Mouse (Mus musculus): ENCODE results near the gene Bmp3. TPM values are rescaled to one million over a fixed set of nuclear protein-coding genes. Genes with fewer than 3 reads are reported as not detected.

Bmp3 gene
- not detected for polyA plus RNA-seq (2017; shearing (Covaris generic))

- no peak for ATAC-seq
These were observed at the start of gene Bmp3 for GRCm38 (mm10) chr5:98854264-98854626. Gene Bmp3 (plus strand): TSS chr5:98854415.

- ATAC-seq, result no peak
These were observed 49.5 kb upstream of the Bmp3 start for GRCm38 (mm10) chr5:98804761-98805160.

GRCm38 (mm10) chr5:98806492-98806891 lies 47.7 kb upstream of the Bmp3 start:
- no peak for ATAC-seq

DNA sequence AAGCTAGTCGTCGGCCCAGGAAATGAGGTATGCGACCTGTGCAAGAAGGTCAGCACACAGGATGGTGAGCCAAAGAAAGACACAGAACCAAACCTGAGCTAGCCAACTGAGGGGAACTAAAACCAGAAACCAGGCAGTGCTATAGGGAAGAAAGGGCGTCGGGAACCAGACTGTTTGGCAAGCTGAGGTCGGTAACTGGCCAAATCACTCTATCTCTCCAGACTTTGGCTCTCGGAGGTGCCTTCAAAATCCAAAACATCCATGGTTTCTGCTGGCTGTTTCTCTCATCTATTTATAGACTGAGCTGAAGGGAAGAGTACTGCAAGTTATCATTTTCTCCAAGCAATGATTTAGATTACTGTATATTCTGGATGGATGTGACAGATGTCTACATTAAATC lies 47.2 kb upstream of the Bmp3 start:
- no peak for ATAC-seq

GRCm38 (mm10) chr5:98807953-98808352 lies 46.3 kb upstream of the Bmp3 start:
- no peak for ATAC-seq

GRCm38 (mm10) chr5:98812380-98812779 lies 41.8 kb upstream of the Bmp3 start:
- no peak for ATAC-seq

GRCm38 (mm10) chr5:98815269-98815668 lies 38.9 kb upstream of the Bmp3 start:
- no peak for ATAC-seq

GRCm38 (mm10) chr5:98833760-98834159 lies 20.5 kb upstream of the Bmp3 start:
- no peak for ATAC-seq

DNA sequence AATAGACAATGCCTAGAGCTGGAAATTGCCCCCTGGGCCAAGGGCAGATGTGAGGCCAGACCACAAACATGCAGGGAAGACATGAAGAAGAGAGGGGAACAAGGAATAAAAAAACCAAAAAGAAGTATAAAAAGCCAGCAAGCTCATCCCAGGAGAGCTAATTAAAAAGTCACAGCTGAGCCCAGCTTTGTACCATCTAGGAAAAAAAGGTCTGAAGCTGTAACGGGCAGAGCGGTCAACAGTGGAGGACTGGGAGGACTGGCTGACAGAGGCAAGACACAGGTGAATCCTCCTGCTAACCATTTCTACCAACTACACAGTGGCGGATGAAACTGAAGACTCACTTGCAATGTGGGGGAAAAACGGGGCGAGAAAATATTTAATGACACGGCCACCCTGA lies 19.9 kb upstream of the Bmp3 start:
- ATAC-seq, result no peak

DNA sequence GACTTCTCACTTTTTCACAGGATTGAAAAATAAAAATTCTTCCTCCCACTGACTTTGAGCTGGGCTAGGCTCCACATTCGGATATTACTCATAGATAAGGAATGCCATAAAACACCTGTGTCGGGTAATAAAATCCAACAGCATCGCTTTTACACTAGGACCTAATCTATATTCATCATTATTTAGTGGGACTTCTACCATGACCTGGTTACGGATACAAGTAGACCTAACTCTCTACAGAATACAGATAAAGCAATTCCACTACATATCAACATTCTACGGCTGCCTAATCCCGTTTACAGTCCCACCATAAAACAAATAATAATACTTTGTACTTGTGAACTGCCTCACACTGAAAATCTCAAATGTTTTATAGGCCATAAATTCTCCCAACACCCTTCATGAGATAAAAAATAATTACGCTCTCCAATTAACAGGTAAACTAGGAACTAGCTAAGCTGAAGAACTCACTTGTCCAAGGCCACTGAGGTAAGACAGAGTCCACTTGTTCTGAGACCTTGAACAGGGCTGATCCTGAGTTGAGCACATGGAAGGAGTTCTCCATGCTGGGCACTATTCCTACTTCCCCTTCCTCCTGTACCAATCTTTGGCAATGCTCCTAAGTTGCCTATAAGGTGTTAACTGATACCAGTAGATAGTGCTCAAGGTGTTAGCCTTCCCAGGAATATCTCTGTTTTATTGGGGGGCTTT lies 11.5 kb upstream of the Bmp3 start:
- ATAC-seq, result no peak

DNA sequence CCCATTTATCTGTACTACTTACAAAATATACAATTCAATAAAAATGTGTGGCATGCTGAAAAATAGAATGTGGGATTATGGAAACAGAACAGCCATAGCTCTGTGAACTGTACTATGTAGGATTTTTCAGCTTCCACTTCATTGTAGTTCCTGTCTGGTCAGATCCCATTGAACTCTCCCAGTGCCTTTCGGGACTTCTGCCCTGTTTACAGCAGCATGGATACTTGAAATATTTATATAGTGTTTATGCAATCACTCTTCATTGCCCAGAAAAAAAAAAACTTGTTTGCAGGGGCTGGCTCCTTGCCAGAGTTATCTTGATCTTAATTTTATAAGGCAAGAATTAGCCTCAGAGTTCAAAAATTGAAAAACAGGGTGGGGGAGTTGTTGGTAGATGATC lies 9.6 kb upstream of the Bmp3 start:
- ATAC-seq, result no peak

GRCm38 (mm10) chr5:98854627-98855564 lies 681 bp downstream of the Bmp3 start:
- ATAC-seq, result no peak

DNA sequence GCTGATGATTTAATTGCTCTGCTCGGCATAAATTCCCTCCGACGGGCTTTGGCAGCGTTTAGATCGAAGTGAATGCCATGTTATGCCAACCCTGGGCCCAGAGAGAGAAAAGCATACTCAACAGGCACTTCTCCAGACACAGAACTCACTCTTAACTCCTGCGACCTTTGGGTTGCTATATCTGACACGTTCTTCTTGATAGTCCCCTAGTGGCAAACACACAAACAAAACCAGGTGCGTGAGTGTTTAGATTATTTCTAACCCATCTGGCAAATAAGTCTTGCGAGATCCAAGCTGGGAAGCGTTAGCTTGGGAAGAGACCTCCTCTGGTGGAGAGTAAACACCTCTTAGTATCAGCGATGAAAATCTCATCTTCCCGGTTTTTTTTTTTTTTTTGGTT lies 1.5 kb downstream of the Bmp3 start:
- ATAC-seq, result no peak

GRCm38 (mm10) chr5:98856356-98856755 lies 2.1 kb downstream of the Bmp3 start:
- no peak for ATAC-seq

DNA sequence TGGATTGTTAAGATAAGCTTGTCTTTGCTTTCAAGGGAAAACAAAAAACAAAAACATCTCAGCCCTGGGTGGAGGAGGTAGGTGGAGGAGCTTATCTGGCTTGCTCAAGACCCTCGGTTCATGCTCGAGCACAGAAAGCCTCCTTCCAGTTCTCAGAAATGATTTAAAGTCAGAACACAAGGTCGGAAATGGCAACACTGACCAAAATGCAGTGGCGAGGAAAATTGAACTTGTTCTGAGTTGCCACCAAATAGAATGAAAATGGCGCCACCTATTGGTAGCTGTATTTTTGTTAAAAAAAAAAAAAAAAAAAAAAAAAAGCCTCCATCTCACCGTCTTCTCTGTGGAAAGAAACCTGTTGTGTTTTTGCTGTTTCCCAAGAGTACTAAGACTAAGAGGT lies 9.7 kb downstream of the Bmp3 start:
- ATAC-seq, result no peak

- no peak for ATAC-seq
These were observed 10.9 kb downstream of the Bmp3 start for GRCm38 (mm10) chr5:98865146-98865545.

GRCm38 (mm10) chr5:98876056-98876455 lies 21.8 kb downstream of the Bmp3 start:
- ATAC-seq, result no peak

DNA sequence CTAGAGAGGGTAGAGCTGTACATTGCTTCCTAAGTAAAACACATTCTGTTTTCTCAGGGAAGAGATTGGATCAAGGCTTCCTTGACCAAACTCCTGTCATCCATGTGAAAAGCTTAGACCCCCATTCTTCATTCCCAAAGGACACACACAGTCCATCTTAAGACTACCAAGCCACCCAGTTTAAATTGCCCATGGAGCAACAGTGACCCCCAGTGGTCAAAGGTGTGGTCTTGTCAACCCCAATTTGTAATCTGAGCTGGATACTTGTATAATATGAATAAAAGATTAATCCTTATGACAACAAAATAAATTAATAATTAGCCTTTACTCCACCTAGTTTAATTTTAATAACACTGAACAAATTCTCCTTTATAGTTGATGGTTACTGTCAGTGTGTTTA lies 24.7 kb downstream of the Bmp3 start:
- ATAC-seq, result no peak

- no peak for ATAC-seq
These were observed 27.9 kb downstream of the Bmp3 start for GRCm38 (mm10) chr5:98882096-98882495.

- ATAC-seq, result no peak
These were observed 36.4 kb downstream of the Bmp3 start for GRCm38 (mm10) chr5:98890544-98891050.

GRCm38 (mm10) chr5:98894281-98894680 lies 40.1 kb downstream of the Bmp3 start:
- no peak for ATAC-seq

DNA sequence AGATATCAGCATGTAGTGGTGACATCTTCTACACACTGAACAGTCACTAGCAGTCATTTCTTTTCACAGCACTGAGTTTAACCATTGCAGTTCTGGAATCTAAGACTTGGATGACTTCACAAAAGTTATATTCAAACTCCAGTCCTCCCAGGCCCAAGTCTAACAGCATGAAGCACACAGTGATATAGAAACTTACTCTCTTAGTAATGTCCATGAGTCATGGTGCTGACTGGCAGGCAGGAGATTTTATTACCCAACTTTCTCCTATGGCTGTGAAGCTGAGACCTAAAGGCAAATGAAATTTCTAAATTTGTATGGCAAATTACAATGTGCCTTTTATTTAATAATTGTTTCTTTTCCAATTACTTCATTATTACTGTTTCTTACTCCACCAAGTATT lies 43.7 kb downstream of the Bmp3 start:
- ATAC-seq, result no peak

GRCm38 (mm10) chr5:98900926-98901325 lies 46.7 kb downstream of the Bmp3 start:
- no peak for ATAC-seq

GRCm38 (mm10) chr5:98902339-98902738 lies 48.1 kb downstream of the Bmp3 start:
- no peak for ATAC-seq
